8 mouse cellular contexts compared by ENCODE assay signal in the genomic region with DNA sequence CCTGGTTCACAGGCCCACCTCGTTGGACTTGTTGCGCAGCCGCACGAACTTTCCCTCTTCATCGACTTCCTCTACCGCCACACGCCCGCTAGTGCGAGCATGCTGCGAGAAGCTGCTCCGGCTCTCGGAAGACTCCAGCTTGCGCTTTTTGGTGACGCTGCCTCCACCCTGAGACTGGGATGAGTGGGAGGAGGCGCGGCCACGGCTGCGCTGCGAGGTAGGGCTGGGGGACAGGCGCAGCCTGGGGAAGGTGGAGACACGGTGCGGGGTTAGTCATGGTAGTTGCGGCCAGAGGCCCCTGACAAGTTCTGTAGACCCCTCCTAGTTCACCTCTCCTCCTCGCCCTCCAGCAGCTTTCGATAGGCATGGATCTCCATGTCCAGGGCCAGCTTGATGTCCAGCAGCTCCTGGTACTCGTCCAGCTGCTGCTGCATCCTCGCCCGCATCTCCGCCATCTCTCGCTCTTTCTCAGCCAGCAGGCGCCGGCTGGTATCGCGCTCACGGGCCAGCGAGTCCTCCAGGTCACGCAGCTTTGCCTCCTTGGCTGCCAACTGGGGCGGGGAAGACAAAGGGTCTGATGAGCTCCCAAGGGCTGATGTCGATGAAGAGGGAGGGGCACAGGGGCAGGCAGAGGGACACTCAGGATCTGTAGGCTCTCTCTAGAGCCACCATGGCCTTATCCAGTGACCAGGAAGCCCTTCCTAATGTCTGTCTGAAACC. TPM values are rescaled to one million over a fixed set of nuclear protein-coding genes. Genes with fewer than 3 reads are reported as not detected.
A peak's percentile ranks its signal among the peaks of the same experiment; 100 is the strongest.
DNase-seq lines count a peak whose midpoint lies in the region; ATAC-seq and TF ChIP-seq lines count a peak whose summit lies in the region.

No protein-coding gene starts in this region.

- H3K27me3 ChIP-seq in heart, embryonic 15.5 days, result peaks cover 31% of the 10 kb centered on the region
- peaks cover 23% of the 10 kb centered on the region for H3K27me3 ChIP-seq in forebrain, embryonic 16.5 days (replicated peaks; ENCODE audit: control insufficient read depth, insufficient read depth, low read length)
- peaks cover 38% of the 10 kb centered on the region for H3K27me3 ChIP-seq in midbrain, embryonic 14.5 days (ENCODE audit: control insufficient read depth, insufficient read depth, low read length)

- no peak overlapping the region for H3K4me3 ChIP-seq in heart, embryonic 15.5 days
- peak overlapping the region; percentile 61 to 67 for H3K4me3 ChIP-seq in ES-E14 (ENCODE audit: insufficient read depth in 1 of 2, low read depth in 1 of 2, low read length in 2 of 2, poor library complexity in 1 of 2, severe bottlenecking in 1 of 2)
- 0 out of 2 replicates have a peak overlapping the region, but pooled peaks have one; percentile 14 for H3K4me3 ChIP-seq in forebrain, embryonic 16.5 days (replicated peaks; ENCODE audit: low read length)
- H3K4me3 ChIP-seq in midbrain, embryonic 14.5 days (replicated peaks; ENCODE audit: low read depth, low read length), result peak overlapping the region; percentile 1; the same call in 1 of the 2 replicates

- intact Hi-C loops in heart, postnatal 25 days (cut with DNase I), result no loop called here

- 51% methylated on average over 39 of the region's 39 CpGs for whole genome bisulfite sequencing in heart, embryonic 15.5 days
- WGBS in forebrain, embryonic 16.5 days, result 12% methylated on average over 39 of the region's 39 CpGs
- WGBS in midbrain, embryonic 14.5 days, result 7% methylated on average over 39 of the region's 39 CpGs

- peaks cover 31% of the 10 kb centered on the region for H3K4me1 ChIP-seq in heart, embryonic 15.5 days (replicated peaks)
- H3K4me1 ChIP-seq in ES-E14 (ENCODE audit: control insufficient read depth in 2 of 2, insufficient read depth in 2 of 2, low read length in 2 of 2, poor library complexity in 1 of 2), result peaks cover 12 to 23% of the 10 kb centered on the region in 2 experiments; a peak in 3 of 4 replicates
- peaks cover 7% of the 10 kb centered on the region for H3K4me1 ChIP-seq in forebrain, embryonic 16.5 days (replicated peaks; ENCODE audit: control insufficient read depth, insufficient read depth, low read length)
- no peaks in the 10 kb centered on the region; the same call in 1 of the 2 replicates for H3K4me1 ChIP-seq in midbrain, embryonic 14.5 days (ENCODE audit: control insufficient read depth, insufficient read depth, low read length)

- DNase-seq in heart, postnatal 25 days (ENCODE audit: low spot score), result no peak
- no peak for DNase-seq in ES-E14 (ENCODE audit: low read depth, low spot score)
- peak; percentile 38 for DNase-seq in midbrain, embryonic 14.5 days
- DNase-seq in spleen, adult 12 weeks (ENCODE audit: low spot score), result no peak
- DNase-seq in lung, postnatal 14 days, result no peak

- peaks cover 47% of the 10 kb centered on the region for H3K36me3 ChIP-seq in heart, embryonic 15.5 days
- H3K36me3 ChIP-seq in ES-E14 (ENCODE audit: control insufficient read depth, insufficient read depth, low read length, poor library complexity, severe bottlenecking), result no peaks in the 10 kb centered on the region
- no peaks in the 10 kb centered on the region for H3K36me3 ChIP-seq in forebrain, embryonic 16.5 days (ENCODE audit: control insufficient read depth, insufficient read depth)
- 0 out of 2 replicates have a peak, but pooled peaks cover 9% of the 10 kb centered on the region for H3K36me3 ChIP-seq in midbrain, embryonic 14.5 days (ENCODE audit: control insufficient read depth, insufficient read depth, low read length)

- in situ Hi-C loops in ES-E14 (cut with MboI; ENCODE audit: low sequenced_read_pairs in 2 of 2, unreplicated experiment in 2 of 2), result loop anchor here in 1 of 2 experiments (5.0 kb wide), 1 partner anchor 38 kb away; no protein-coding TSS in a partner anchor

- H3K4me2 ChIP-seq in heart, embryonic 15.5 days, result peak overlapping the region; percentile 12; the same call in 1 of the 2 replicates
- peak overlapping the region; percentile 36 for H3K4me2 ChIP-seq in forebrain, embryonic 16.5 days (ENCODE audit: low read length)
- H3K4me2 ChIP-seq in midbrain, embryonic 14.5 days (ENCODE audit: low read length), result peak overlapping the region; percentile 33

- no peaks in the 10 kb centered on the region for H3K9me3 ChIP-seq in heart, embryonic 15.5 days (replicated peaks)
- H3K9me3 ChIP-seq in ES-E14 (ENCODE audit: control insufficient read depth, insufficient read depth, low read depth, low read length), result no peaks in the 10 kb centered on the region
- H3K9me3 ChIP-seq in forebrain, embryonic 16.5 days (ENCODE audit: control insufficient read depth, low read length), result no peaks in the 10 kb centered on the region
- no peaks in the 10 kb centered on the region for H3K9me3 ChIP-seq in midbrain, embryonic 14.5 days (ENCODE audit: control insufficient read depth, low read length)

- no peak overlapping the region for H3K27ac ChIP-seq in heart, embryonic 15.5 days
- H3K27ac ChIP-seq in ES-E14 (ENCODE audit: insufficient read depth, low read depth, low read length, poor library complexity, severe bottlenecking), result no peak overlapping the region
- no peak overlapping the region for H3K27ac ChIP-seq in forebrain, embryonic 16.5 days (ENCODE audit: low read length)
- no peak overlapping the region for H3K27ac ChIP-seq in midbrain, embryonic 14.5 days (replicated peaks; ENCODE audit: low read depth, low read length)

- H3K9ac ChIP-seq in heart, embryonic 15.5 days, result no peak overlapping the region
- H3K9ac ChIP-seq in ES-E14 (ENCODE audit: insufficient read depth, low read depth, low read length, poor library complexity, severe bottlenecking), result peak overlapping the region; percentile 67
- no peak overlapping the region; the same call in 1 of the 2 replicates for H3K9ac ChIP-seq in forebrain, embryonic 16.5 days (replicated peaks; ENCODE audit: low read depth, low read length)
- H3K9ac ChIP-seq in midbrain, embryonic 14.5 days (replicated peaks; ENCODE audit: low read length), result no peak overlapping the region; the same call in 1 of the 2 replicates

- ATAC-seq in heart, embryonic 15.5 days (replicated peaks; ENCODE audit: insufficient number of reproducible peaks, insufficient read depth, low FRiP score, low read depth), result no peak
- no peak; the same call in 1 of the 2 replicates for ATAC-seq in forebrain, embryonic 16.5 days
- ATAC-seq in midbrain, embryonic 14.5 days (ENCODE audit: low FRiP score, low TSS enrichment), result no peak
- ATAC-seq in erythroid progenitor cell, adult 5-6 weeks (replicated peaks; ENCODE audit: low FRiP score, poor library complexity, severe bottlenecking), result no peak

TF ChIP-seq in ES-E14, 5 proteins besides CTCF, POLR2A, EP300 and RAD21:
- TF ChIP-seq HCFC1 (IDR thresholded peaks at IDR 0.05; ENCODE audit: borderline replicate concordance, insufficient read depth, low read length) (no peak), CHD2 (IDR thresholded peaks at IDR 0.05; ENCODE audit: low read depth, low read length) (no peak)

RNA-seq across cellular contexts. Expression of gene Sema4a, which starts 23.8 kb away (rescaled TPM):
- polyA plus RNA-seq in heart, embryonic 15.5 days (2015; fragmentation: Nextera tagmentation; extraction: Ambion mirVana), result 2.1 and 5.3 TPM in 2 replicates
- 1 to 10 TPM; 1.9 to 3.7 TPM for total RNA-seq in heart, postnatal 25 days (2021)
- 8.8 and 10.1 TPM in 2 replicates for total RNA-seq in ES-E14 (2012; rRNA removed)
- polyA plus RNA-seq in forebrain, embryonic 16.5 days (2015; fragmentation: Nextera tagmentation; extraction: Ambion mirVana), result 16.5 and 25.8 TPM in 2 replicates
- 28.8 and 32.1 TPM in 2 replicates for polyA plus RNA-seq in midbrain, embryonic 14.5 days (2014; fragmentation: Nextera tagmentation; extraction: Ambion mirVana)
- 11.9 and 14.7 TPM in 2 replicates for total RNA-seq in erythroid progenitor cell, adult 5-6 weeks (2015; ENCODE audit: low replicate concordance)
- 4.5 and 15.1 TPM in 2 replicates for total RNA-seq in erythroid progenitor cell, adult 5-6 weeks (2017; ENCODE audit: low replicate concordance)

RNA-seq across cellular contexts. Expression of gene Lmna, which starts 25.0 kb away (rescaled TPM):
- 110 and 131 TPM in 2 replicates for polyA plus RNA-seq in heart, embryonic 15.5 days (2015; fragmentation: Nextera tagmentation; extraction: Ambion mirVana)
- total RNA-seq in heart, postnatal 25 days (2021), result 100 to 1,000 TPM; 121 to 132 TPM
- total RNA-seq in ES-E14 (2012; rRNA removed), result 80.1 and 121 TPM in 2 replicates
- polyA plus RNA-seq in forebrain, embryonic 16.5 days (2015; fragmentation: Nextera tagmentation; extraction: Ambion mirVana), result 26.9 and 30.9 TPM in 2 replicates
- polyA plus RNA-seq in midbrain, embryonic 14.5 days (2014; fragmentation: Nextera tagmentation; extraction: Ambion mirVana), result 31.0 and 34.3 TPM in 2 replicates
- total RNA-seq in erythroid progenitor cell, adult 5-6 weeks (2015; ENCODE audit: low replicate concordance), result 31.7 and 48.2 TPM in 2 replicates
- total RNA-seq in erythroid progenitor cell, adult 5-6 weeks (2017; ENCODE audit: low replicate concordance), result 182 and 260 TPM in 2 replicates

RNA-seq across cellular contexts. Expression of gene Mex3a, which starts 47.4 kb away (rescaled TPM):
- polyA plus RNA-seq in heart, embryonic 15.5 days (2015; fragmentation: Nextera tagmentation; extraction: Ambion mirVana), result 6.5 and 8.0 TPM in 2 replicates
- total RNA-seq in heart, postnatal 25 days (2021), result under 1 TPM; 0.39 to 0.61 TPM
- 24.9 and 29.8 TPM in 2 replicates for total RNA-seq in ES-E14 (2012; rRNA removed)
- polyA plus RNA-seq in forebrain, embryonic 16.5 days (2015; fragmentation: Nextera tagmentation; extraction: Ambion mirVana), result 46.1 and 47.8 TPM in 2 replicates
- 50.8 and 51.8 TPM in 2 replicates for polyA plus RNA-seq in midbrain, embryonic 14.5 days (2014; fragmentation: Nextera tagmentation; extraction: Ambion mirVana)
- total RNA-seq in erythroid progenitor cell, adult 5-6 weeks (2015; ENCODE audit: low replicate concordance), result 0.42 TPM in 1 of 2 replicates, not detected in the other
- total RNA-seq in erythroid progenitor cell, adult 5-6 weeks (2017; ENCODE audit: low replicate concordance), result 0.08 and 0.26 TPM in 2 replicates

RNA-seq across cellular contexts. Expression of gene Slc25a44, which starts 59.8 kb away (rescaled TPM):
- polyA plus RNA-seq in heart, embryonic 15.5 days (2015; fragmentation: Nextera tagmentation; extraction: Ambion mirVana), result 11.8 and 14.1 TPM in 2 replicates
- 10 to 100 TPM; 11.2 to 13.2 TPM for total RNA-seq in heart, postnatal 25 days (2021)
- total RNA-seq in ES-E14 (2012; rRNA removed), result 13.6 and 17.1 TPM in 2 replicates
- 36.2 and 37.1 TPM in 2 replicates for polyA plus RNA-seq in forebrain, embryonic 16.5 days (2015; fragmentation: Nextera tagmentation; extraction: Ambion mirVana)
- 34.1 and 38.0 TPM in 2 replicates for polyA plus RNA-seq in midbrain, embryonic 14.5 days (2014; fragmentation: Nextera tagmentation; extraction: Ambion mirVana)
- 34.0 and 35.3 TPM in 2 replicates for total RNA-seq in erythroid progenitor cell, adult 5-6 weeks (2015; ENCODE audit: low replicate concordance)
- total RNA-seq in erythroid progenitor cell, adult 5-6 weeks (2017; ENCODE audit: low replicate concordance), result 34.8 and 40.5 TPM in 2 replicates

Comparison
In these comparisons a context has a peak if more than half of its experiments do, and no peak if none do; other contexts are left out.
1. RNA of gene Mex3a, which starts 47.4 kb away (total RNA-seq): 24.9 to 29.8 TPM in ES-E14; 0.39 to 0.61 TPM in heart, postnatal 25 days and 0.08 to 0.42 TPM in erythroid progenitor cell, adult 5-6 weeks; every median in the first group is over 10 times any median in the second.
2. Peak in every context shown above with its lines, with median percentiles within 50 percentile points of each other: H3K4me2 ChIP-seq.